Mouse (Mus musculus) erythroblast, adult 5-6 weeks (primary cell): ENCODE results near the gene Klhl32. TPM values are rescaled to one million over a fixed set of nuclear protein-coding genes. Genes with fewer than 3 reads are reported as not detected.

Experiments used
- ATAC-seq: replicated peaks from 2 replicates; pipeline ENCODE4 v1.8.0; 2016; ENCODE audit warnings: moderate number of reproducible peaks, mild to moderate bottlenecking, moderate TSS enrichment, inconsistent platforms; ENCODE audit not compliant: poor library complexity, low FRiP score, severe bottlenecking
- total RNA-seq, 2 experiments: library from RNA; stranded (forward) in 1 of 2; stranded (reverse) in 1 of 2; fragments of 150-400 nt in 1 of 2; fragments of 200-764, 138-1000 nt in 1 of 2; gene quantifications; 2 replicates each; pipeline versions ENCODE4 v1.2.3 to v1.2.4; 2015 to 2017; ENCODE audit warnings: low replicate concordance in 2 of 2

Gene Klhl32
- total RNA-seq, 2 experiments from 2014 or later = not detected

DNA sequence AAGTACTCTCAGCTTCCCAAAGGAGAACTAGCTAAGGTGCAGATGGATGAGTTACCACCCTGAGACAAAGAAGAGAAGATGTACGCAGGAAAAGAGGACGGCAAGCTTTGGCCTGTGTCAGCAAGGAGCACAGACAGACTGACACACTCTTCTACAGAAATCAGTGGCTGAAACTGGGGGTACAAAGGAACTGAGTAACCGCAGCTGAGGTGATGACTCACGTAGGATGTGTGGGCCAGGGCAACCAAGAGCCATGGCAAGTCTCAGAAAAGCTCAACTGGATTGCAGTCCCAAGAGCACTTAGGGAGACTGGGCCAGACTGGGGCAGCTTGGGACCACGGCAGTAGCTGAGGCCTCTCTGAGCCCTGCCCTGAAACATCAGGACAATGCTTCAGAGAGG, 53.6 kb downstream of the Klhl32 start:
- no peak for ATAC-seq

DNA sequence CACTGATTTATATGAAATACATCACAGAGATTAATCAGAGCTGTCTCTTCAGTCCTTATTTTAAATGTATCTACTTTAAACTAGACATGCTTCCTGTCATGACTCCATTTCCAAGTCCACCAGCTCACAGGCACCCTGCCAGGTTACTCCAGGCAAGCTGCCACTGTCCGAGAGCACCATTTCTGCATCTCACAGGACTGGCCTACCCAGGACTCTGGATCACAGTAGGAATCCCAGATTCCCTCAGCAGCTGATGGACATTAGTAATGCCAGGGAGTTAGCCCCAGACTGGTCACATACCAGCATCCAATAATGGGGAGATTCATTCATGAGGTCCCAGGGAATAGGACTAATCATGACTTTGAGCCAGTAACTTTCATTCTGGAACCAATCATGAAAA, 54.7 kb downstream of the Klhl32 start:
- ATAC-seq = no peak

DNA sequence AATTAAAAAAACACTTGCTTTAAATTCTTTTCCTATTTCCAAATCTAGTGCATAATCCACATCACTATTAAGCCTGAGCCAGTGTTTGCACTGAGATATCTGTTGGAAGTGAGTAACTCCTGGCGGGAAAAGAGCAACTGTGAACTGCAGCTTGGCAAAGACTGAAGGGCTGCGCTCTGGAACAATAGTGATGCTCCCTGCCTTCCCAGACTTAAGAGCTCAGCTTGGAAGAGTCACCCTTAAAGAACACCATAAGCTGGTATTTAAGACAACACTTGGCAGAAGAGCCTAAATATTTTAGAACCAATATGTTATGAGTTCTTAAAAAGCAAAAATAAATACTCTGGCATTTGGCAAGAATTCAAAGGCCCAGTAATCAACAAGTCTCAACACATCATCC, 55.7 kb downstream of the Klhl32 start:
- no peak for ATAC-seq

DNA sequence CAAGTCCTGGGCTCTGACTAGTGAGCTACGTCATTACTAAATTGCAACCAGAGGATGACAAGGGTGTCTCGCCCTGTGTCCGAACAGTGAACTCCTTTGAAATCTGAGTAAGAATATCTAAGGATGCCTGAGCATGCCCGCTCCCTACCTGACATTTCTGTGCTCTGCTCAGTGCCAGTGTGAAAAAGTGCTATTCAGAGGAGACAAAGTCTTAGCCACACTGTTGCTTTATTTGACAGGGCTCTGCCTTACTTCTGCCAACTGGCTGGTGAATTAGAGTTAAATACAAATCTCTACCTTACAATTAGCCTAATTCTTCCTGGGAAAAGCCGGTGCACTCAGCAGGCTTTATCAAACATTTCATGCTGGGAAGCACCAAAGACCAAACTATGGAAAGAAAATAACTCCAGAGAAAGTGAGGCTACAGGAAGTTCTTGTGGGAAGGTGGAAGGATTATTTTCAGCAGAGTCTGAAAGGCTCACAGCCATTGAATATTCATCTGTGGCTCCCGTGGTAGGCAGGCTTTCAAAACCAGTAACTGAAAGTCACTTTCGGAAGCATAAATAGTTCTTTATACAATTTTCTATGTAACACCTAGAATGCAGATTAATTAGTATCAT, 57.1 kb downstream of the Klhl32 start:
- ATAC-seq = no peak

- no peak for ATAC-seq
These were observed 58.4 kb downstream of the Klhl32 start for GRCm38 (mm10) chr4:24792416-24792981.

DNA sequence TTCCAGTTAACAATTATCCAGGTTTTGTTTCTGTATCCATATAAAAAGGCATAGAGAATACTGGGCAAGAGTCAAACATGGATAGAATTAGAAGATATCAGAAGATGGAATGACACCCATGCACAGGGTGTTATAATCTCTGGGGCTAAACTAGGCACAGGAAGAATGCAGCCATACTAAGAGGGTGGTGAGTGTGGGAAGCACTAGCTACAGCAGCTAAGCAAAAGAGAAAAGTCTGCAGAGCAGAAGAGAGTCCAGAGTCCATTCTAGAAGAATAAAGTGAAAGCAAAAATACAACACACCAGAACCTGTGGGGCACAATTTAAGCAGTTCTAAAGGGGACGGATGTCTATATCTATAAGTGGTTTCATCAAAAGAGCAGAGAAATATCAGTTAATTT, 61.6 kb downstream of the Klhl32 start:
- ATAC-seq = no peak

DNA sequence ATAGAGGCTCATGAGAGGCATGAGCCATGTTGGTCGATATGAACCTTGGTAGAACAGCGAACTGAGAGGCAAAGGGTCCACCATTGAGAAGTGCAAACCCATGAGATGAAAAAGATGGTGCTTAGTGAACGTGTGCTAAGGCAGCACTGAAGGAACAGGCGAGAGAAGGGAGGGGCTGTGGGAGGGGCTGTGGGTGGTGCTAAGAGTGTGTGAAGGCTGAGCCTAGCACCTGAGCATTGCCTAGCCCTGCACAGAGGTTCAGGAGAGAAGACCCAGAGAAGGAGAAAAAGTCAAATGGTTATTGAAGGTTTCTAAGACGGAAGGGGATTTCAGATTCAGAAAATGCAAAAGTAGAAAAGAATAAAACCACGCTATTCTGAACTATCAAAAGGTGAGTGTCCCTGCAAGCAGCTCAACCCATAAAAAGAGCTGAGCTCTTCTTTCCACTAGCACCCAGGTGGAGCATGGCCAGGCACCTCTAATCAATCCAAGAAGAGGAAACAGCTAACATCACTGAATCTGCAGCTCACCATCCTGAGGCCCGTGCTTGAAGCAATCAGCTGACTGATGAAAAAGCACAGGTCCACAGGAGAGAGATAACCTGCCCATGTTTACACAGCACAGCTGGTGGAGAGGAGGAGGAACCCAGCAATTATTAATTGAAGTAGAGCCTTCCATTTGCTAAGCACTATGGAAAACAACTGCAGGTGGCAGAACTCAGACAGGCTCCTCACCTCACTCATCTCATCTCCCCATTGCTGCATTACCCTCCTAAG, 65.0 kb downstream of the Klhl32 start:
- ATAC-seq = no peak

GRCm38 (mm10) chr4:24765919-24766318, 85.0 kb downstream of the Klhl32 start:
- ATAC-seq = no peak

- ATAC-seq = no peak
These were observed 85.5 kb downstream of the Klhl32 start for GRCm38 (mm10) chr4:24765469-24765868.

- no peak for ATAC-seq
These were observed 86.4 kb downstream of the Klhl32 start for GRCm38 (mm10) chr4:24764558-24764957.

DNA sequence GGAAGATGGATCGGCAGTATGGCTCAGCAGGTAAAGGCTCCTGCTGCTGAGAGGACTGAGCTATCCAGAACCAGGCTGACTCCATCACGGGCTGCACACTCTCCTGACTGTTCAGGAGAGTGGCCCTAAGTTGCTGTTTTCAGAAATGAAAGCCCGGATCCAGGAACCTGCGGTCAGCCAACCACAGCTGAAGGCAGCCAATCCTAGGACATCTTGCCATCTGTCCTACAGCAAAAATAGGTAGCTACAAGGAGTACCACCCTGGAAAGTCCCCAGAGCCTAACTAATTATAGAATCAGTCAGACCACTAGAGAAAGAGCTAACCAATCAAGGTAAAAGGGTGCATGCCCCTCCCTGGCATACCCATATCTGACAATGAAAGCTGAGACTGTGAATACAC, 87.5 kb downstream of the Klhl32 start:
- no peak for ATAC-seq

DNA sequence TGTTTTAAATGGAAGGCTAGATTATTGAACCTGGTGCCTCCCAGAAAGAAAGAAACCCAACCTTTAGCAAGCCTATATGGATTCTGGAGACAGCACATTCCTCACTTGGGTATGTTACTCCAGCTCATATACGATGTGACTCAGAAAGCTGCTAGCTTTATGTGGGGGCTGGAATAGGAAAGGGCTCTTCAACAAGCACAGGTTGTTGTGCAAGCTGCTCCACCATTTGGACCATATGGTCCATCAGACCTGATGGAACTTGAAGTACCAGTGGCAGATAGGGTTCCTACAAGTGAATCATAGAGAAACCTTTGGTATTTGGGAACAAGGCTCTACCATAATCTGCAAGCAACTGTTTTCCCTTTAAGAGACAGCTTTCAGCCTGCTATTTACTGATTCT, 92.0 kb downstream of the Klhl32 start:
- ATAC-seq = no peak

- no peak for ATAC-seq
These were observed 98.3 kb downstream of the Klhl32 start for GRCm38 (mm10) chr4:24752517-24753208.

- ATAC-seq = no peak
These were observed 113.8 kb downstream of the Klhl32 start for GRCm38 (mm10) chr4:24737080-24737479.

- no peak for ATAC-seq
These were observed 130.1 kb downstream of the Klhl32 start for GRCm38 (mm10) chr4:24720834-24721233.

DNA sequence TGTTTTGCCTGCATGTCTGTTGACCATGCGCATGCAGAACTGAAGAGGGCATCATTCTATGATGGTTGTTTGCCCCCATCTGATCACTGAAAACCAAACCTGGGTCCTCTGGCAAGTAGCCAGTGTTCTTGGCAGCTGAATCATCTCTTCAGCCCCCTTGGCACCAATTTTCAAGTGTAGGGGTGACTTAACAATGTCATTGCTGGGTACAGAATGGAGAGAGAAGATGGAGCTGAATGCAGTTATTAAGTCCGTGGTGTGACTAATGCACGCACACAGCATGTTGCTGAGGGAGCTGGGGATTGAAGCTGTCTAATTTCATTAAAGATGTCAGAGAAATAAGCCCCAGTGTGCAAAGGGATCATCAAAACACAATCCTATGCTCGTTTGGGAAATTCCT, 135.4 kb downstream of the Klhl32 start:
- ATAC-seq = no peak

DNA sequence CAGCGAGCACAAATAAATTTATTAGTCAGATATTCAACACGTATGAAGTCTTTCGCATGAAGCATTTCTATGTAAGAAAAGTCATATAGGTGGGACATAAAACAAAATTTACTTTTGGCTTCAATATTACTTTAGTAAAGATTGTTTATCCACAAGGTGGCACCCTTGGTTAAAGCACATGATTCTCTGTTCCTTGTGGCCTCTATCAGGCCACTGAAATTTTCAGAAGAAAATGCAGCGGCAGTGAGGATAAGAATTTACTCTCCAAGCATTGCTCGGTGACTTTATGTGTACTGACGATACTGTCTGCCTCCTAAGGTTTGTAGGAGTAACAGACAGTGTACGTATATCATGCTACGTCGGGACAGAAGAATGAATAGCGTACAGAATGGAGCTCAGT, 136.6 kb downstream of the Klhl32 start:
- no peak for ATAC-seq

DNA sequence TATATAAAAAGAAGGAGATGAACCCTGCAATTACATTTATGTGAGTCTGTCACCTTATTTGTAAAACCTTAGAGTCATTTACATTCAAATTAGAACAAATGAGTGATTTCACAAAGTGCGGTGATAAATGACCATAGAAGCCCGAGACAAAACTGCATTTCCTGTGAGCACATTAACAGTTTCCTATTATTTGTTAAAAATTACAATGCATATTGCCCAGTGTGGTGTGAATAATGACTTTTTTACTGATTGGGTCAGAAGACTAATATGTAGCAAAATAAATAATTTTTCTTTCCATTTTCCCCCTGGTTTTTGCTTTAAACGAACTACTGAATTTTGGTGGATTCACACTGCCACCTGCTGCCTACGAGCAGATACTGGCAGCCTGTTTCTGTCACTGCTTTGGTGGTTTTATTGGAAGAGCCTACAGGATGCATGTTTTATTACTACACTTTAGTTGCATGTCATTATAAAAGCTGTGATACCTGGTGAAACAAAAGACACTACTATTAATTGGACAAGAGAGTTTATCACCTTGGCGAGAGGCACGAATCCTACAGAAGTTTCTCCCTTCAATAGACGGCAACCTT, 152.3 kb downstream of the Klhl32 start:
- no peak for ATAC-seq

GRCm38 (mm10) chr4:24680080-24680479, 170.8 kb downstream of the Klhl32 start:
- no peak for ATAC-seq

DNA sequence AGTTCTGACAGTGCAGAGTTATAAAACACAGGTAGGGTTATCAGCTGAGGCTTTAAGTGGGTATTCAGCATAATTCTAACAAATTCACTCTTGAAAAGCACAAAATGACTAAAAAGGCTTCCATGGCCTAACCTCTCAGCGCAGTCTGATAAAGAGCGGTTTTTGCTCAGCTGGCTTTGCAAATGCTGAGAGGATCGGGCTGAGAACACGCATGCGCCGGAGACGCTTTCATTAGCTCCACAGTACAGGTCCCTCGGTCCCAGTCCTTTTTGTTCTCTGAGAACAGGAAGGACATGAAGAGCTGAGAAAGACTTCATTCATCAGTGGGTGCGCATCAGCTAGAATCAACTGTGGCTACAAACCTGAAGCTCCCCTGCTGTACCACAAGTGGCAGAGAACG, 180.9 kb downstream of the Klhl32 start:
- no peak for ATAC-seq
